Mouse (Mus musculus) layer of hippocampus, adult 9-11 months (tissue): Measurements from ENCODE around the gene Wnt6.

Source experiments
- DNase-seq: peaks from one replicate; pipeline ENCODE4 v3.0.0; 2022

Gene Wnt6

GRCm38 (mm10) chr1:74771845-74771930, at the start of gene Wnt6:
Gene Wnt6 (plus strand): TSS chr1:74771892.
- DNase-seq: no peak

DNA sequence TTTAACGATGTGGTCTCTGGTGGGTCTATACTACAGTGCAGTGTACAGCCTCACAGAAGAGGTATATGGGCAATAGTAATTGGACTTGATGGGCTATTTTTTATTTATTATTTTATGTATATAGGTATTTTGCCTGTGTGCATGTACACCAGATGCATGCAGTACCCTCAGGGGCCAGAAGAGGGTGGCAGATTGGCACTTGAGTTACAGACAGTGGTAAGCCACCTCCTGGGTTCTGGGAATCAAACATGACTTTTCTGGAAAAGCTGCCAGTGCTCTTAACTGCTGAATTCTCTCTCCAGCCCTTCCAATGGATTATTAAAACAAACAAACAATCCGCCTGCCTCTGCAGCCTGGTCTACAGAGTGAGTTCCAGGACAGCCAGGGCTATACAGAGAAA, 47.9 kb upstream of the Wnt6 start:
- no peak for DNase-seq

DNA sequence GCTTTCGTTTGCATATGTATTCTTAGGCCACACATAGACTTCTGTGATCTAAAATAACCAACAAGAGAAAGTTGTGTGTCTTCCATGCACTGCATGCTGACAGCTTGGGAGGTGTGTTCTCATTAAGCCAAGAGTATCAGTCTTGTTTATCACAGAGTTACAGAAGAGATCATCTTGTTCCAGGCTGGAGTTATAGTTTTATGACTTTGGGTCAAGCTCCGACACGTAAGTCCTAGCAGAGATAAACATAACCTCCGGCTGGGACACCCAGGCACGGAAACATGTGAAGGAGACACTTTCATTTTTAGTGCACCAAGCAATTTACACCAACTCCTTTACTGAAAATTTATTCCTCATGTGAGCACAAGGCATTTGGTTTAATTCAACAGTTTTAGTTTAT, 45.6 kb upstream of the Wnt6 start:
- no peak for DNase-seq

- no peak for DNase-seq
These were observed 45.0 kb upstream of the Wnt6 start for GRCm38 (mm10) chr1:74726674-74727073.

DNA sequence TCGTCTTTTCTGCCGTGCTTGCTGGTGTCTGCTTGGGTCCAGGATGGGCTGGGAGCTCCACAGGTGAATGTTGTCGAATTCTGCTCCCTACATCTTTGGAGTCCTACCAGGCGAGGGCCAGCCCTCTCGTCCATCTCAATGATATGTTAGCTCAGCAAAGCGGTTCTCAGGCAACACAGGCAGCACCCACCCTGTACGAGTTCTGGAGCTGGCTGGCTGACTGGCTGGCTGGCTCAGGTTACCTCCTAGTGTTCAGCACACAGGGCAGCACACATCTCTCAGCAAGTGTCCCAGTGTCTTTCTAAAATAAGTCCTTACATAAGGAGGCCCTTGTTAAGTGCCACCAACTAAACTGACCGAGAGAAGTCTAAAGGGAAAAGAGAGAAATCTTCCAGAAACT, 43.2 kb upstream of the Wnt6 start:
- DNase-seq: no peak

DNA sequence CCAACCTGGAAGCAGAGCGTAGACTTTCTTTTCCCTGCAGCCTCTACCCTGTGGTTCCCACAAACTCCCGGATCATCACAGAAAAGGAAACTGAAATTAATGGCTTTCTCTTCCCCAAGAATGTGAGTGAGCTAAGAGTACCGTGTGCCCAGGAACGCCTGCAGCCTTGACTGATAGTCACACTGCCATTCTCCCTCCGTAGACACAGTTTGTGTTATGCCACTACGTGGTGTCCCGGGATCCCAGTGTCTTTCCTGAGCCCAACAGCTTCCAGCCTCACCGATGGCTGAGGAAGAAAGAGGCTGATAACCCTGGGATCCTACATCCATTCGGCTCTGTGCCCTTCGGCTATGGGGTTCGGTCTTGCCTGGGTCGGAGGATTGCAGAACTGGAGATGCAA, 34.7 kb upstream of the Wnt6 start:
- DNase-seq: no peak

DNA sequence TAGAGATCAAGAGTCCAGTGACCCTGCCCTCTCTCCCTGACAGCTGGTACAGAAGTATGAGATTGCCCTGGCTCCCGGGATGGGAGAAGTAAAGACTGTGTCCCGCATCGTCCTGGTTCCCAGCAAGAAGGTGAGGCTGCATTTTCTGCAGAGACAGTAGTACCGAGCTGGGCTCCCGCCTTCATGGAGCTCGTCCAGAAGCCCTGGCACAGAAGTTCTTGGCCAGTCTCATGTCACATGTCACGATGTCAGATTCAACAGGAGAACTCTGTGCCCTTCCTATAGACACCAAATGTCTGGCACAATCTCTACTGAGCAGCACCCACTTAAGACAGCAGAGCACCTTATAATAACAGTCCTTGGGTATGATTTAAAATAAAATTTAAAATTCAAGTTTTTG, 34.2 kb upstream of the Wnt6 start:
- DNase-seq: no peak

DNA sequence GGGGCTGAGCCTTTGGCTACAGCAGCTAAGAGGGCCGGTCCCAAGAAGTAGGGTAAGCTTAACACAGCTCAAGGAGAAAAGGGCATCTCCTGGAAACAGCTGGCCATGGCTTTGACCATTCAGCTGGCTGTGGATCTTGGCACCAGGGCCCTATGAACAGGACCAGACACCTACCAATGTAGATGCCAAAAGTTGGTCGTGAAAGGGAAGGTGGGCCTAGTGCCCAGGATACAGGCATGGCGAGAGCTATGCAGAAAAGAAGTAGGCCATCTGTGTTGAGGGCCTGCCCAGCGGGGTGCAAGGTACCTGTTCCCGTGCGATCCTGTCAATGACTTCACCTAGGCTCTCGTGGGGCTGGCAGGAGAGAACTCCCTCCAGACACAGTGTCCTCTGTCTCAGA, 30.8 kb upstream of the Wnt6 start:
- no peak for DNase-seq

GRCm38 (mm10) chr1:74747335-74747734, 24.4 kb upstream of the Wnt6 start:
- no peak for DNase-seq

DNA sequence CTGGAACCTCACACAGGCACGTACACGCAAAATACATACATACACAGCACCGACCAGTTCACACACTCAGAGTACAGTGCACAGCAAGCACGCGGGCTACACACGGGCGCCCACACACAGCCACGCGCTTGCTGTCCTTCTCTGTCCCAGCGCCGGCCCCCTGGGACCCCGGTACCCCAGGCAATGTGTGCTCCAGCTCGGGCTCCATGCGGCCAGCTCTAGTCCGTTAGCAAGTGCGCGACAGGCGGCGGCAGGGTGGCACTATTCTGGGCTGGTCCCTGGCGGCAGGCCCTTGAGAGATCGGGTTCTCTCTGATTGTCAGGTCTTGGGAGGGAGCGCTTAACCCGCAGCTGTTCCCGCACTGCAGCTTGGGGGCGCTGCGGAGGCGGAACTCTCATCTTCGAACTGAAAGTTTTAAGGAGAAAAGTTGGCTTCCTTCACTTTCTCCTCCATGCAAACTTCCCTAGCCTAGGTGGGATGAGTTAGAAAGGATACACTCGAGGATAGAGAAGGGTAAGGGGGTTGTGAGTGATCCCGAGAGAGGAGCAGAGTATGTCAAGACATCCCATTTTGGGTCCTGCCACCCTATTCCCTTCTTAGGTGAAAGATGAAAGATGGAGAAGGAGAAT, 22.9 kb upstream of the Wnt6 start, which contains the start of gene Prkag3:
Prkag3 (minus strand) TSS at position 579 of the 629 bp plus-strand sequence.
- peak; percentile 38 for DNase-seq

DNA sequence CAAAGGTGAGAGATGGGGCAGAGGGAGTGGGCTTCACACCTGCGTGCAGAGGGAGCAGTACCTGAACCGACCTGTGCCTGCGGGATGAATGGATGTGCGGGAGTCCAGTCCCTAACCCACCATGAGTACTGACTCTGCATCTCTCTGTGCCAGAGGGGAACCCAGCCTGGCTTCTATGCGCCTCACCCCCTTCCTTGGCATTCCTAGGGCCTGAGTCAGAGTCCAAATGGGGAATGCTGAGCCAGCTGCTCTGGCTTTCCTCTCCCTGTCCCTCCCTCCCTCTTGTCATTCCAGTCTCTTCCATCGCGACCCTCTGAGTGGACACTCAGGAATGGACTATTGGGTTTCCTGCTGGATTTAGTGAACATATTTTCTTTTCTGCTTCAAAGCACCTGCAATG, 22.4 kb upstream of the Wnt6 start:
- DNase-seq: no peak

GRCm38 (mm10) chr1:74750683-74751082, 21.0 kb upstream of the Wnt6 start:
- no peak for DNase-seq

GRCm38 (mm10) chr1:74752150-74752549, 19.5 kb upstream of the Wnt6 start:
- DNase-seq: no peak

GRCm38 (mm10) chr1:74752833-74753232, 18.9 kb upstream of the Wnt6 start:
- no peak for DNase-seq

GRCm38 (mm10) chr1:74753266-74753974, 18.3 kb upstream of the Wnt6 start:
- DNase-seq: peak; percentile 26

DNA sequence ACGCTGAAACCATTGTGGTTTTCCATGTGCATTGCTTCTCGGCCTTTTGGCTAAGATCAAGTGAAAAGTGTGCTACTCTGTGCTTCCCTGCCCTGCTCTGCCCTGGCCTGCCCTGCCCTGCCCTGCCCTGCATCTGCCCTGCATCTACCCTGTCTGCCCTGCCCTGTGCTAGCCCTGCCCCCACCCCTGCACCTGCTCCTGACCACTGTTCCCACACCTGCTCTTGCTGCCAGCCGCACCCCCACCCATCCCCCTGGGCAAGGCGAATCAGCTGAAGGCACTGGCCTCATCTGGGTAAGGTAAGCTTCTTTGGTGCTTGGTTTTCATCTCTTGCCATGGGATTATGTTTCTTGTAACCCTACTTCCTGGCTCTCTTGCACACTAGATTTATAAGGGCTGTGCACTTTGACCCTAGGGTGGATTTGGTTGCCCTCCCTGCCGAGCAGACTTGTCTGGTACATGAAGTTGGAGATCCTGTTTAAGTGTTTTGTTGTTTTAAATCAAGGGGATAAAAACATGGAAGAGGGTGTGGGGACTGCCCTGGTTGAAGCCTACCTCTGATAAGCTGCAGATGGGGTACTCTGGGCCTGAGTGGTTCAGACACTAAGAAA, 17.4 kb upstream of the Wnt6 start:
- DNase-seq: no peak

- DNase-seq: peak; percentile 33
These were observed 11.9 kb upstream of the Wnt6 start for GRCm38 (mm10) chr1:74759773-74760172.

DNA sequence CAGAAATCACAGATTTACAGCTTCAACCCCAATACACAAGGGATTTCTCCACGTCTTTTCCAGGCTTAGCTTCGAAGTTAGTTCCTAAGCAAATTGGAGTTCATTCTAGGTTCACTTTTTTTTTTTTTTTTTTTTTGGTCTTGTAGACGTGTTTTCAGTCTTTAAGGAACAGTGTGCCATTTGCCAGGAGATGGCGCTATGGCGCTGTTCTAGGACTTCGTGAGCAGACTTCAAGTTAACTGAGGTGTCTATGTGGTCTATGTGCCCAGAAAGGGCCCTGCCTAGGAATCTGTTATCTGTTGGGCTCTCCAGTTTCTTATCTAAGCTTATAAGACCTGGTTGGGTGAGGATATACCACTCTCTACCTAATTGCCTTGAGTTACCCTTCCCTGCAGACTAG, 8.6 kb upstream of the Wnt6 start:
- DNase-seq: peak; percentile 68

DNA sequence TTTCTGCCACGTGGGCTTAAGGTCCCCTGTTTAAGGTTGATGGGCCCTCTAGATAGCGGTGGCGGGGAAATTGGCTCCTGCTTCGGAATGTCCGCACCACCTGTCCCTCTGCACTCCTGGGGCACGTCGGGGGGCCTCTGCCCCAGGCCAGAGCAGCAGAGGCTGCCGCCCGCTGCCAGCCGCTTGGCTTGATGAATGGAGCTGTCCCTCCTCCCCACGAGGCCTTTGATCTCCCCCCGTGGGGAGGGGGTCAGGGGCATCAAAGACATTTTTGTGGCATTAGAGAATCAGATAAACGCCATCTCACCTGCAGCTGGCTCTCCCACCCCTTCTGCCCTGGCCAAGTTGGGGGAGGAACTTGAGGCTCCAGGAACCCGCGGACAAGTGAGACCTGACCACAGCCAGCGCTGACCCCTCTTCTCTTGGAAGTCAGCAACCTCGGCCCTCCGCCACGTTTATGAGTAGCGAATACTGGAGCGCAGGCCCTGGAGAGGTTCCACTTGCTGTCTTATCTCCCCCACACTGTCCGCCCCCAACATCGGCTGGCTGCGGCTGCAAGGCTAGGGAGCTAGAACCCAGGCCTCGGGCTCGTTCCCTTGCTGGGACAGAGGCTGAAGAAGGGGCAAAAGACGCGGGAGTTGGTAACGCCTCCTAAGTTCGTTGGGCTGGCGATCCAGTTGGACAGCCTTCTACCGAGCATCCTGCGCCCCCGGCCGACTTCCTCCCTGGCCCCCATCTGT, 795 bp upstream of the Wnt6 start:
- no peak for DNase-seq

GRCm38 (mm10) chr1:74771467-74771844, 236 bp upstream of the Wnt6 start:
- DNase-seq: no peak

DNA sequence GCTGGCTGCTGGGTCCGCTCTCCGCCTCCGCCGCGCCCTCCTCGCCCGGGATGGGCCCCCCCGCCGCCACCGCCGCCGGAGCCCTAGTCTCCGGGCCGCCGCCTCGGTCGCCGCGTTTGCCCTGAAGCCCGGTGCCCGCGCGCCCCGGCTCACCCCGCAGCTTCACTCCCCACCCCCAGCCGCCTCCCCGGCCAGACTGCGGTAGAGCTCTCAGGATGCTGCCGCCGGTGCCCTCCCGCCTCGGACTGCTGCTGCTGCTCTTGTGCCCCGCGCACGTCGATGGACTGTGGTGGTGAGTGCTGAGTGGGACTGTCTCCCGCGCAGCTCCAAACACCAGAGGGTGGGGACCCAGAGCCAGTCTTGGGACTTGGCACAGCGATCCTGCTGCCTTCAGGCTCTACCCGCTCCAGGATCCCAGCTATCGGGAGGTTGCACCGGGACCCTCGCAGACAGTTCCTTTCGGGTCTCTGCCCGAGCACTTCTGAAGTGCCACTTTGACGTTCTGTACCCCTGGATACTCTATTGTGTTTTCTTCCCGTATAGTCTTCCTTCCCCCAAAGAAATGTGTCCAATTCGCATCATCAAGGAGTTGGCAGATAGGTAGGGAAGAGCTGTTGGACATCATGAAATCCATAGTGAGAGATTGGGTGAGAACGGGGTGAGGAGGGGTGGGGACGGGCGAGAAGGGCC, 384 bp downstream of the Wnt6 start:
- no peak for DNase-seq

- no peak for DNase-seq
These were observed 1.4 kb downstream of the Wnt6 start for GRCm38 (mm10) chr1:74773136-74773535.

DNA sequence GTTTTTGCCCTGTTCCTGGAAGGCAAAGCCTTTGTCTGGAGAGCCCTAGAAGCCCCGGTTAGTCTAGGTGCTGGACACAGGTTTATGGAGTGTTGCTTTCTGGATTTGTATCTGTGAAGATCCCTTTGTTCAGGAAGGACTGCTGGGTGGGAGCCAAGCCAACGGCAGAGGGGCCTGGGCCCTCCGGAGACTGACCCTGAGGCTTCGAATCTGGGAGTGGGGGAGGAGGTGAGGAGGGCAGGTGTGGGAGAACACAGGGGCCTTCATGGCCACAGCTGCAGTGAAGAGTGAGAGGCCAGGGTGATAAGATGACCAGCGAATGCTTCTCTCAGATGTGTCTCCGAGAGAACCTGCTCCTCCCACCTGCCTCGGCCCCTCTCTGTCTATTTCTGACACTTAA, 2.4 kb downstream of the Wnt6 start:
- DNase-seq: no peak

DNA sequence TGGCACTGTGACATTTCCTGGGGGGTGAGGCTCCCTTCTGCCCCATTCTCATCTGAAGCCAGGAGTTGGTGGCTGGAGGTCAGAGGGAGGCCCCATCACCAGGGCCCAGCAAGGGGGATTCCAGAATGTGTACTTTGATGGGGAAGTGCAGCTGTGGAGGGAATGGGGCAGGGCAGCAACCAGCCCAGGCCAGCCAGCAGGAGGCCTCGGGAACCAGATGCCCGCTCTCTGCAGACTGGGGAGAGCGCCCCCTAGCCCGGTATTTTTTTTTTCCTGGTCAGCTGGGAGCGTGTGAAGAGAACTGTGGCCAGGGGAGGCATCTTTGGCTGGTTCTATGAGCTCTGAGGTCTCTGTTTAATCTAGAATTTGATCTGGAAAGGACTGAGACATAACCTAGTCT, 4.1 kb downstream of the Wnt6 start:
- DNase-seq: no peak
